Mouse (Mus musculus): ENCODE data around the gene Mark4.

The Mark4 gene

DNA sequence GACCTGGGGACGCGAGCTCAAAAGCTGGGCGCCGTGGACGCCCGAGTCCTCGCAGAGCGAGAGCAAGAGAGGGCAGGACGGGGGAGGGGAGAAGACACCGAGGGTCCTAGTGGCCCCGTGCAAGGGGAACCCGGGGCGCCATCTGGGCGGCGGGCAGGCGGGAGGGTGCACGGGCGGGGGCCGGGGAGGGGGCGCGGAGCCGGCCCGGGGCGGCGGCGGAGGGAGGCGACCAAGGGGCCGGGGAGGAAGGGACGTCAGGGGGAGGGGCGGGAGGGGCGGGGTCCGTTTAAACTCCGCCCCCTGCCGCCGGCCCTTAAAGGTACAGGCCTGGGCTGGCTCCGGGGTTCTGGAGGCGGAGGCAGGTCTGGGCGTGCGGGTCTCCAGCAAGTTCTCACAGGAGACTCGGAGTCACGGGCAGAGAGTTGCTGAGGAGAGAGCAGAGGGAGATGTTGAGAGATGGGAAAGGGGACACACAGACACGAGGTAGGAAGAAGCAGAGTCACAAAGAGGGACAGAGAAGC is at the start of gene Mark4:
Gene Mark4, minus strand, starts transcription at position 231 of the 521 bp plus-strand sequence.
- peak; percentile 86 for DNase-seq (ENCODE audit: low read depth, low spot score)

DNA sequence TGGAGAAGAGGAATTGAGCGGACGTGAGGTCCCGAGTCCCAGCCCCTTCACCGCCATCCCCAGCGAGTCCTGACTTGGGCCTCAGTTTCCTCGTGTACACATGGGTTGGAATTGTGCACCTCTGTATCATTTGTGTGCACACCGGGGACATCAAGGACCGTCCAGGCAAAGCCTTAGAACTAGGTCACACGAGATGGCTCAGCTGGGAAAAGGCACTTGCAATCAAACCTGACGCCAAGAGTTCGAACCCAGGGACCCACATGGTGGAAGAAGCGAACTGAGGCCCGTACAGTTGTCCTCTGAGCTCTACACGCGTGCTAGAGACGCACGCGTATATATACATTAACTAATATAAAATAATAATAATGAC is 49.0 kb upstream of the Mark4 start:
- no peak for DNase-seq (ENCODE audit: low read depth, low spot score)

DNA sequence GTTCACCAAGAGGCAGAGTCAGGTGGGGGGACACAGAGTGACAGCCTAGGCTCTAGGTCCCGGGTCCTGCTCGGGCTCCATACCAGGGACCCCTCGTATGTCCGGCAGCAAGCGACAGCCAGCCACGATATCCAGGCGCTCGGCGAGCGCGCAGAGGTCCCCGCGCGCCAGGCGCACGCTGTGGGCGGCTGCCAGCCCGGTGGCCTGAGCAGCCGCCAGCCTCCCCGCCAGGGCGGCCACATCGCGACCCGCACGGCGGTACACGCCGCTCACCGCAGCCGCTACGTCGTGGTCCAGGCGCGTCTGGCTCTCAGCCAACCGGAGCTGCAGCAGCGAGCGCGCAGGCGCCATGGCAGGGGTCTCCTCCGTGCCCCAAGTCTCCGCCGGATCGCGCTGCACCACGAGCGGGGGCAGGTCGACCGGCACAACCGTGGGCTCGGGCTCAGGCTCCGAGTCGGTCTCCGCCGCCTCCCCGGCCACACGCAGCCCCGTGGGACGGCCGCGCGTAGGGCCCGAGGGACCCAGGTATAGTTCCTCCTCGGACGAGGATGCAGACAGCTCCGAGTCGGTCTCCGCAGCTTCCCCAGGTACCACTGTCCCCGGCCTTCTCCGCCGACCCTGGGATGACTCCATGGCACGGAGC is 48.5 kb upstream of the Mark4 start:
- DNase-seq (ENCODE audit: low read depth, low spot score), result peak; percentile 85

DNA sequence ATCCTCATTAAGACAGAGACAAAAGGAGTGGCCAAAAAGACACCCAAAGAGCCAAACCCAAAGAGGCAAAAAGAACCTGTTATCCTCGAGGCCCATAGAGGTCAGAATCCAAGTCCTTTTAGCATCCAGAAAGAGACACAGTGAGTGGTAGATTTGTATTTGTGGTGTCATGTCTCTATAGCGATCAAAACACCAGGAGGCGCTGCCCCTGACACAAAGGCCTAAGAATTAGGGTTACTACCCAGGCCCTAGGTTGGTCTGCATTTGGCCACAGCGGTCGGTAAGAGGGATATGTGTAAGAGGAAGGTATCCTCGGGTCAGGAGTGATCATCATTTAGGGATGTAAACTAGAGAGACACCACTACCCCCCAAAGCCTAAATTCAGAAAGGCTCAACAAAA is 47.7 kb upstream of the Mark4 start:
- peak; percentile 81 for DNase-seq (ENCODE audit: low read depth, low spot score)

DNA sequence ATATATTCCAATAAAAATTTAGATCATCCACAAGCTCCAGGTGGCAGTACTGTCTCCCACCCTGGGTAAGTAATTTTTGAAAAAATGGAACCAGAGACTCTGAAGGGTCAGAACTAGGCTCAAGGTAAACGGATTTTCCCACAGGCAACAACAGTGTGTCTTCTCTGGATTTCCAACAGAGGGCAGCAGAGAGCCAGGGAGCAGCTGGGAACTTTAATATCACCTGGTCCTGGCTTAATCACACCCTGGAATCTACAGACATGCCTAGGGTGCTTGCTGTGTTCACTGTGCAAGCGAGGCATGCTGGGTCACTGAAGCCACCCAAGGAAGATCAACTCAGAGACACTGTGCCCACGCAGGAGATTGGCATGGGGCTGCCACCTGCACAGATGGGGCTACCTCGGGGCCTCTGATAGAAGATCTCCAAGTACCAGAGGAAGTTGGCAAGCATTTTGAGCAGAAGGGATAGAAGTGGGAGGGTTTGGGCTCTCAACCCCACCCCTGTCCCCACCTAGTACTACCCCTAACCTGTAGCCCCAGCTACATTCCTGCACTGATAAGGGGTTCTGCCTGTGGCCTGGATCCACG is 45.0 kb upstream of the Mark4 start:
- DNase-seq (ENCODE audit: low read depth, low spot score), result peak; percentile 65

DNA sequence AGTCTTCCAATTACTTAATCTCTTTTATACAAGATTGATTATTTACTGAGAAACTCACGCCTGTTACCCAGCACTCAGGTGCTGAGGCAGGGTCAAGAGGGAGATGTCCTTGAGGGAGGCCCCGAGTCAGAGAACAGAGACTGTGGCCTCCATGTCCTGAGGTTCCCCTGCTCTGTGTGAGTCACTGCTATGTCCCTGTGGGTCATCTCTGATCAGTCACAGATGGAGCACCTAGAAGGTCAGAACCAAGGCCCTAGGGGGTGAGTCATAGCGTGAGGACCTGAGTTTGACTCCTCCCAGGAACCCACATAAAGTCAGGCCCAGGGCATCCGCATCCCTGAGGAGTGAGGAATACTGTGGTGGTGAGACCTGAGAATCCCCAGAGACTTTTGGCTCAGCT is 43.0 kb upstream of the Mark4 start:
- no peak for DNase-seq (ENCODE audit: low read depth, low spot score)

DNA sequence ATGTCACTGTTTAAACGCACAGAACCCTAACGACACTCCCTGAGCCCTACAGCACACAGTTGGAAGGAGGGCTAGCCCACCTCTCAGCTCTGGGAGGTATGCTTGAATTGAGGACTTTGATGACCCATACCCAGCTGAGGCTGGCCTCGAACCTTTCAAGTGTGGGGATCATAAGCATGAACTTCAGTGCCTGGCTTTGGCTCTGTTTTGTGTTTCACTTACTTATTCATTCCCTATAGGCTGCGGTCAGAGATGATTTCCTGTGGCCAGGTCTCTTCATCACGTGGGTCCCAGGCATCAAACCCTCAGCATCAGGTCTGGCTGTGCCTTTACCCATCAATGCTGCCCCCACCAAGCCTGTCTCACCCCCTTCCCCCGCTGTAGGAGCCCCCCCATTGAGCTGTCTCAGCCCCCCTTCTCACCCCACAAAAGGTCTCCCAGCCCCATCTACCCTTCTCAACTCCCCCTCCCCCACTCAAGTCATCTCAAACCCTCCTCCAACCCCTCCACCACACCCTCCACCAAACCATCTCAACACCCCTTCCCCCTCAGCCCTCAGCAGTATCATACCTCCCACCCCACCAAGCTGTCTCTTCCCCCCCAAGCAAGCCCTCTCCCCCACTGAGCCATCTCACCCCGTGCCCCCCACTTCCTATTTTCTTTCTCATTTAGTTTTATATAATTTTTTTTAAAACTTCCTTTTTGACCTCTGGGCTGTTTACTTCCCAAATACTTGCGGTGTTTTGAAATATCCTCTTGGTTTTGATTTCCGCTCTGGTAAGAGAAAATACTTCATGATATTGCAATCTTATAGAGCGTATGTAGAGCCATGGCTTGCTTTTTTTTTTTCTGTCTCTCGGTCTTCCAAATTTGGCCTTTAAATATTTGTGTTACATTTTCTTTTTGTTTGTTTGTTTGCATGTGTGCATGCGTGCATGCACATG is 42.1 kb upstream of the Mark4 start:
- no peak for DNase-seq (ENCODE audit: low read depth, low spot score)

DNA sequence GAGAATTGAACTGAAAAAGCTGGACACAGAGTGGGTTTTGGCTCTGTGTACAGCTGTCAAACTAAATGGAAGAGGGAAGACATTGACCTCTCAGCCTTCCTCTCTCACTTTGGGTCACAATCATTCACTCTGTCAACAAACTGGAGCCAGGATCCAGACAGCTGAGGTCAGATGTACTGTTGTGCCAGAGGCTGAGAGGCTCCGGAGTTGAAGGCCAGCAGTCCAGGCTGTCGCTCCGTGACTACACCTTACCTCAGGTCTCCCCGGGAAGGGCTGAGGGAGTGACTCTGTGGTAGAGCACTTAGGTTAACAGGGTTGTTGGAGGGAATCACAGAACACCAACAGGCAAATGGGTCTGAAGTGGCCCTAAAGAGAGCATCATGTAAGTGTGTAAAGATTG is 39.7 kb upstream of the Mark4 start:
- no peak for DNase-seq (ENCODE audit: low read depth, low spot score)

DNA sequence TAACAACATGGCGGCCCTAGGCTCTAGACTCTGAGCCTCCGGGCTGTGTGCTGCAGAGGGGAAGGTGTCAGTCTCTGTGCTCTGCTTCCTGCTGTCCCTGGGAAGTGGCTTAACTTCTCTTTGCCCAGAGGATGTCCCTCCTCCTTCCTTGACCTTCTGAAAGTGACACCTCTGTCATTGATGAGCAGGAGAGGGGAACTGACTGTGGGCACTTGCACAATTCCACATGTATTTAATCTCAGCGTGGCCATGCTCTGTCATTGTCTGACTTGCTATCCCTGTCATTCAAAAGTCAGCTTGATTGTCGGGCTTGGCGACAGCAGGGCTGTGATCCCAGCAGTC is 37.6 kb upstream of the Mark4 start:
- no peak for DNase-seq (ENCODE audit: low read depth, low spot score)

DNA sequence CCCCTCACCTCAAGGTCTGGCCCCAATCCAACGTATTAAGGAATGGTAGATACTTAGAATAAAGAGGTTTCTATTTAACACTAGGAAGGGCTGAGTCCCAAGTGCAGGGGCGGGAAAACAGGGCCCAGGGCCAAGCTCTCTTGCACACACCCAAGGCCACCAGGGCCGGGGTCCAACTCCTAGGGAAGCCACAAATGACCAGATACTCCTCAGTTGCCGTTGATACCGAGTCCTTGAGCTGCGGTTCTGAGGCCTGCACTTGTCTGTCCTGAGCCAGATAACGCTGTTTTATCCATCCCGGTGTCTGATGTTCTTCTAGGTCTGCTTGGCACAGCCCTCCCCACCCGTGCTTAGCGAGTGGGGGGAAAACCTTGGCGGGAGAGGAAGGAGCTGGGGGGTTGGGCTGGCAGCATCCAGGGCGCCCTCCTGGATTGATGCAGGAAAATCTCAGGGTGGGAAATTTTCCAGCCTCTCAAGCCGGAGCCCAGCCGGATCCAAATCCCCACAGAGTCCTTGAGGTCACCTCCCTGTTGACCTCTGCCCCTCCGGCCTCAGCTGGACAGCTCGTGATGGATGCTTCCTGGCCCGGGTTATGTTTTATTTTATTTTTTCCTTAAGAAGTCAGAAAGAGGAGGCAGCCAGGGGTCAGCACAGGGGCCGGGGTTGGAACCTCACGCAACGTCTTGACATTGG is 37.0 kb upstream of the Mark4 start:
- no peak for DNase-seq (ENCODE audit: low read depth, low spot score)

DNA sequence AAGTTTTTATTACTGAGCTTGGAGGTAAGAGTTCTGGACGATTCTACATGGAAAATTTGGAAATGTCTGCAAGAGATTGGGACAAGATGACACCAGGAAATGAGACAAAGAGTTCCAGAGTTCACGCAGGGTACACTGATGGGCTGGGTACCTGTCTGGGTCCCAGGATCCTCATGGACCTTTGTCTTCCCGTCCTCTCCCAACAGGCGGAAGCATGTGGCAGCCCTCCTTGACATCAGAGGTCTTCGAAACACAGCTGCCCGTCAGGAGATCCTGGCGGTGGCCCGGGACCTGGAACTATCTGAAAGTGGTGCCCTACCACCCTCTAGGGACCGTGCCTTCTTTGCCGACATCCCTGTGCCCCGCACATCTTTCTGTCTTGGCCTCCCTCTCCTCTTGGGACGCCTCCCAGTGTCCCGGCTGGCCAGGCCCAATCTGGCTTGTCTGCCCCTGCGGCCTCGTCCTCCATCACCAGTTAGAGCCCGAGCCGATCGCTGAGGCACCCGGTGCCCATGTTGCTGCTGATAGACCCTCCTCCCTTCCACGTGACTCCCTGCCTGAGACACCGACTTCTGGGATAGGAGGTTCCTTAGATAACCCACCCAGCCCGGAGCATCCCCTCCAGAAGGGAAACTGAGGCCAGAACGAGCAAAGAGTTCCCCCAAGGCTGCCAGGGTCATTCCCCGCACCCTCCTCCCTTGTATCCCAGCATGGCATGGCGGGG is 36.3 kb upstream of the Mark4 start:
- no peak for DNase-seq (ENCODE audit: low read depth, low spot score)

DNA sequence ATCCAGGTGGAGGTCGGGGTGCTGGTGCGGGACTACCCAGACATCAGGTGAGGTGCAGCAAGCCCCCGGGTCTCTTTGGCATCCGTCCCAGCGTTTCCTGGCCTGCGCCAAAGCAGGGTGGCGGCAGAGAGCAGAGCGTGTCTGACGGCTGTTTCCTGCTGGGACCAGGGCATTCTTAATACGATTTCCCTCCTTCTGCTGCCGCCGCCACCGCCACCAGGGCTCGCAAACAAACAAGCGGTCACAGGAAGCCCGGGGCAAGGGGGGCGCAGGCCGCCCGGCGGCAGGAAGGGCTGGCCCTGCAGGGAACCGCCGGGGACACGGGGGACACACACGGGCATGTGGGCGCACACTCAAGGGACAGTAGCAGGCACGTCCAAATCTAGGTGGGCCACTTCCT is 33.1 kb upstream of the Mark4 start:
- no peak for DNase-seq (ENCODE audit: low read depth, low spot score)

DNA sequence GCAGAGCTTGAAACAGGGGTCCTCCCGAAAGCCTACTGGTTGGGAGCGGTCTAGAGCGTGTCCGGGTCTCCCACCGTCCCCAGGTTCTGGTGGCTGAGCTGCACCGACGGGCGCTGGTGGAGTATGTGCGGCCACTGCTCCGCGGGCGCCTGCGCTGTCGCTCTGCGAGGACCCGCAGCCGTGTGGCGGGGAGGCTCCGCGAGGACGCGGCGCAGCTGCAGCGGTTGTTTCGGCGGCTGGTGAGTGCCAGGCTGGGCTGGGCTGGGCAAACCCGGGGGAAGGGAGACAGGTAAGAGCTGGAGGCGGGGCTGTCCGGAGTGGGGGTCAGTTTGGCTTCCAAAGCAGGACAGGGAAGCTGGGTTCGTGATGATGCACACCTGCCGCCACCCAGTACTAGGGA is 30.9 kb upstream of the Mark4 start:
- no peak for DNase-seq (ENCODE audit: low read depth, low spot score)

DNA sequence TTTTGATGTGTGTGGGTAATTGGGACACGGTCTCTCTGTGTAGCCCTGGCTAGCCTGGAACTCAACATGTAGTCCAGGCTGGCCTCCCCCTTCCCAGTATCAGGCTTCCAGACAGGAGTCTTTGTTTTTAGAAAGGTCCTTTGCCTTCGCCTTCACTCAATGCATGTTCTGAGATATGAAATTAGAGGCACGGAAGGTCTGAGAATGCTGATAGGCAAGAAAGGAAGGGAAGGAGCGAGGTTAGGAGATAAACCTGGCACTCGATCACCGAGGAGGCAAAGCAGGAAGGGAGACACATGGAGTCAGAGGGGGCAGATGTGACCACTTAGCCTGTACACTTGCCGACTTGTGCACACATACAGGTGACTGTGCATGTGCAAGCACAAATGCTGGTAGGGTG is 27.9 kb upstream of the Mark4 start:
- no peak for DNase-seq (ENCODE audit: low read depth, low spot score)

DNA sequence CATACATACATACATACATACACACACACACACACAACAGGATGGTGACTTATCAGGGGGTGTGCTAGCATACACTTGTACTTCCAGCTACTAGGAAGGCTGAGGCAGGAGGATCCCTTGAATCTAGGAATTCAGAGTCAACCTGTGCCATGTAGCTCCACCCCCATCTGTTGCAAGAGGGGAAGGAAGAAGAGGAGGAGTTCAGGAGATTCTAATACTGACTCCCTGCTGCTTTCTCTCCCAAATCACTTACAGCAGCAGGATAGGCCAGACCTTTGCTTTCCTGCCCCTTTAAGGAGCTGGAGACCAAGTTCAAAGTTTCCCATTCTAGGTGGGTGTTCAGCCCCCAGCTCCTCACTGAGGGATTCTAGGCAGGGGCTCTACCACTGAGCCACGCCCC is 26.9 kb upstream of the Mark4 start:
- DNase-seq (ENCODE audit: low read depth, low spot score), result no peak

DNA sequence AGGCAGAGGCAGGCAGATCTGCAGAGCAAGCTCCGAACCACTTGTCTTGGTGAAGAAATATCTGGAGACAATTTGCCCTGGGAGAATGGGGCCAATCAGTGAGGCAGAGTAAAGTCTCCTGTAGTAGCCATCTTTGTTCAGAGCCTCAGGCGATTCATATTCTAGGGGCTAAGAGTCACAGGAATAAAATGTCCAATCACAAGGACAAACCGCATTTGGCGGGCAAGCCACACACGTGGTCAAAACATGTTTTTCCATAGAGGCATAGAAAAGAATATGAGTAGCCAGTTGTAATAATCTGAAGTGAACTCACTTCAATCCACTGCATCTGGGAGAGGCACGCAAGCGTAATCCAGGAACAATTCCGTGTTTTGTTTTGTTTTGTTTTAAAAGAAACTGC is 24.7 kb upstream of the Mark4 start:
- DNase-seq (ENCODE audit: low read depth, low spot score), result no peak

DNA sequence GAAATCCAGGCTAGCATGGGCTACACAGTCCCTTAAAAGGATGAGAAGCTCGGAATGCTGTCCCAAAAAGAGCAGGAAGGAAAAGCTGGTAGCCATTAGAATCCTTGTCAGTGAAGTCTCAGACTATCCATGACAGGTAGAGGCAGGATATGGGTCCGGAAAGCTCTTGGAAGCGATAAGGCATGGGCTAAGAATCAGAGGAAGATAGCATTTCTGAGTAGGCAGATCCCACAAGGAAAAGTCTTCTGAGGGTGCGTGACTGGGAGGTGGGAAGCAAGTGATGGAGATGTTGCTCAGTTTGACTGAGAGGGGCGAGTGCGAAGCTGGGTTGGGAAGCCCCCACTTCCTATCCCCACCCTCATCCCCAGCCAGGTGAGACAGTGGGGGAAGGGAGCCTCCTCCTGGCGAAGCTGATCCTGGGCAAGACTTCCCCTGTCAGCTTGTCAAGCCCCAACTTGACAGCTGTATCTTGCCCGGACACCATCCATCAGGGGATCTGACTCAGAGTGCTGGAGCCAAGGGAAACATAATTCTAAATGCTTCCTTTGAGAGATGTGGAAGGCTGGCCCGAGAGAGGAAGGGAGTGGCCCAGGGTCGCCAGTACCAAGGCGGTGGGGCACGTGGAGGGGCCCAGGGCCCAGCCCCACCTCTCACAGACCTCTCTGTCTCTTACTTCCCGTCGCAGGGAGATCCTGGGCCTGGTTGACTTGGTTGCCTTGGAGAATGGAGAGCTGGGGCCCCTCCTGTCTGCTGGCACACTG is 19.2 kb upstream of the Mark4 start:
- DNase-seq (ENCODE audit: low read depth, low spot score), result no peak

DNA sequence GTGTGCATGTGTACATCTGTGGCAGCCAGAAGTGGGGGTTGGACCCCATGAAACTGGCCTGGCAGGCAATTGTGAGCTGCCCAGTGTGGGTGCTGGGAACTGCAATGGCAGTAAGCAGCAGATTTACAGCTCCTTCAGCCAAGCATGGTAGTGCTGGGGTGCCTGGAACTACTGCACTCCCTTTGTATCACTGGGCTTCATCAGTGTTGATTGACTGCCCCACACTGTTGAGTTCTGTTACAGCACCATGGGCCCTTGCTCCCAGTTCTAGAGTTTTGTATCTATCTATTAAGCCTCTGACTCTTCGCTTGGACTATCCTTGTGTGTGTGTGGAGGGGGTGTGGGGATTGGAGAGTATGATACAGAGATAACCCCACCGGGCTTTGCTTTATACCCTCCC is 18.5 kb upstream of the Mark4 start:
- no peak for DNase-seq (ENCODE audit: low read depth, low spot score)

DNA sequence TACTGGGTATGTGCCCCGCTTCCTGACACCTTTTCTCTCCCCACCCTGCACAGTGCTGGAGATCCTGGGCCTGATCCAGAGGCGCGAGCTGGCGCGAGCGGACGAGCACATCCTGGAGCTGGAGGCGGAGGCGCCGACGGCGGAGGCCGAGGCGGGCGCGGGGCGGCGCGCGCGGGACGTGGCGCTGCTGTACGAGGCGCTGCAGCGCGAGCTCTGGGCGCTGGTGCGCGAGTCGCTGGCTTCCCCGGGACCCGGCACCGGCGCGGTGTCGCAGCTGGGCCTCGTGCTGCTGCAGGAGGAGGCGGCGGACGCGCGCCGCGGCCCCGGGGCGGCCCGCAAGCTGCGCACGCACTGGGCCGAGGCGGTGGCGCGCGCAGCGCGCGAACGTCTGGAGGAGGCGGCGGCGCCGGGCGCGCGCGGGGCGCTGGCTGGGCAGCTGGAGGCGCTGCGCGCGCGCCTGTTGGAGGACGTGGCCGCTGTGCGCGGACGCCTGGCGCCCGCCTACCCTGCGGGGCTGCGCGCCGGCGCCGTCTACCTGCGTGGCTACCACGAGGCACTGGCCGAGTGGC is 15.3 kb upstream of the Mark4 start:
- DNase-seq (ENCODE audit: low read depth, low spot score), result no peak

DNA sequence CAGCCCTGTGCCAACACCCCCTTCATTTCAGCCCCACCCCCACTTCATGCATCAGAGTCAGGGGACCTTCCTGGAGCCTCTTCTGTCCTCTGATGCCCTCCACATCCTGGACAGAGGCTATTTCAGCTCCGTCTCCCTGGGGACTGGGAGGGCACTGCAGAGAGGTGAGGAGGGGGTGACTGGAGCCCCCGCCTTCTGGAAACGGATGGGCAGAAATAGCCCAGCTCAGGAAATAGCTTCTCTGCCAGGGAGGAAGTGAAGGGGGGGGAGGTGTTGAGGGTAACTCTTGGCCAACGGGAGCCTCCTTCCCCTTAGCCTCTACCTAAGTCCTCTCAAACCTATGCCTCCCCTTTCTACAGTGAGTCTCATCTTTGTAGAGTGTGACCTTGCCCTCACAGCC is 13.8 kb upstream of the Mark4 start:
- DNase-seq (ENCODE audit: low read depth, low spot score), result no peak

Measured in A20 (cell line).